Mouse (Mus musculus): ENCODE measurements around the gene Zfp68. TPM values are rescaled to one million over a fixed set of nuclear protein-coding genes. Genes with fewer than 3 reads are reported as not detected.
A peak's percentile ranks its signal among the peaks of the same experiment; 100 is the strongest.

Gene Zfp68
- total RNA-seq (2018; cell fraction: chromatin; rRNA removed), result 10 to 100 TPM; 11.8 to 51.0 (median 25.9) TPM
- 10 to 100 TPM in 25 of 26 experiments, 1 to 10 TPM in 1; 9.1 to 22.2 (median 17.6) TPM for total RNA-seq (2018; cell fraction: cytosol; rRNA removed)
- total RNA-seq (2018; cell fraction: nucleus; rRNA removed), result 10 to 100 TPM; 10.2 to 42.5 (median 21.2) TPM
- polyA plus RNA-seq (2018), result 13.6 to 26.8 TPM (median 19.3 TPM) in 3 replicates

DNA sequence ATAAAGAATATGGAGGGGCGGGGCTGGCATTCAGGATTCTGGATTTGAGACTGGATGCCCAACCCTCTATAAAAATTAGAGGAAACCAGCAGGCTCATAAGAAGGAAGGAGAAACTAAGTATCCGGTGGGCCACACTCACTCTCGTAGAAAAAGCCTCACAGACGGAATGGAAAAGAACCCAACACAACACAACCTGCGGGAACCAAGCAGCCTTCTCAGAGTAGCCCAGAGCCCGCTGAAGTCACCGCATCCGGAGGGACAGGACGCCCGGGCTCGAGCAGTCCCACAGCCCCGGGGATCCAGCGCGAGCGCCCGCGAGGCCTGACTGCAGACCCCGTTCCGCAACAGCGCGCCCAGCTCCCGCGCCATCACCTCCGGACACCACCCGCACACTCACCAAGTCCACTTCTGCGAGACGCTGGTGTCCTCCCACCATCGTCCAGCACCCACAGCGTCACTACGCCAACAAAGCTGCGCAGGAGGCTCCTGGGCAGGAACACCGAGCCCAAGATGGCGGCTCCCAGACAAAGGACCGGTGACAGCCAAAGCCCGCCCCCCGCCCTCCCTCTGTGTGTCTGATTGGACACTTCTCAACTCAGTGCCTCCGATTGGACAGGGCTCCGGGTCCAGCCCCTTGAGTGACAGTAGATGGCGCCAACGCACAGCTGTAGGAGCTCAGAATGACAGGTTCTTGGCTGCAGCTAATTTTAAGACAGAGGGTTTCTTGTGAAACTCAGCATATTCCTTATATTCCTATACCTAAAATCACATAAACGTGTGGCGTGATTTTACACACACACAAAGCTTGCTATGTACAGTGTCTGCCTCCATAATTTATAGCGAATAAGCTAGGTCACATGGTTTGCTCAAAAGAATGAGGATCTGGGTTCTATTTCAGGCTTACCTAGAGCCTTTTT, at the start of gene Zfp68:
Zfp68 (minus strand) TSS at position 551 of the 918 bp plus-strand sequence.
- H3K79me2 ChIP-seq (ENCODE audit: inconsistent target), result peaks cover 60% of the 10 kb centered on the region
- peaks cover 28% of the 10 kb centered on the region for H3K36me3 ChIP-seq (ENCODE audit: inconsistent target)
- H3K4me3 ChIP-seq (ENCODE audit: inconsistent target), result peak within 1 kb of the TSS; percentile 59
- 0% methylated on average over 29 of the region's 43 CpGs for WGBS (ENCODE audit: missing documents)
- H3K27ac ChIP-seq, result peak within 1 kb of the TSS; percentile 45

DNA sequence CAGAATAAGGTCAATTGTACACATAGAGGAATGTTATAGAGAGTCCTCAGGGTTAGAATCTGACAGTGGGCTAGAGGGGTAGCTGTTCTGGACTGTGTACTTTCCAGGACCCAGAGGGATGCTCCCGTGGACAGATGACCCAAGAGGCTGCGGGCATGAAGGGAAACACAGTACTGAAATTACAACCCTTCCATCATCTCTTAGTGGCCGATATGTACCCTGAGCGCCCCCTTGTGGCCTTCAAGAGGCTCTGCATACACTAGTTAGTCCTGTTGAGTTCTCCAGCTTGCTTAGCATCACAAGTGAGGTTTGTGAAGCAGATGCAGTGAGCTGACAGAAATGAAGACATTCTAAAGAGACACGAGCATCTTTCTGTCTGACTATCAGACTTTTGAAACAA, 39.4 kb upstream of the Zfp68 start:
- H3K36me3 ChIP-seq (ENCODE audit: inconsistent target), result no peaks in the 10 kb centered on the region
- no peaks in the 10 kb centered on the region for H3K79me2 ChIP-seq (ENCODE audit: inconsistent target)
- WGBS (ENCODE audit: missing documents), result 28% methylated on average over 5 of the region's 5 CpGs
- no peak overlapping the region for H3K27ac ChIP-seq
- H3K4me3 ChIP-seq (ENCODE audit: inconsistent target), result no peak overlapping the region

DNA sequence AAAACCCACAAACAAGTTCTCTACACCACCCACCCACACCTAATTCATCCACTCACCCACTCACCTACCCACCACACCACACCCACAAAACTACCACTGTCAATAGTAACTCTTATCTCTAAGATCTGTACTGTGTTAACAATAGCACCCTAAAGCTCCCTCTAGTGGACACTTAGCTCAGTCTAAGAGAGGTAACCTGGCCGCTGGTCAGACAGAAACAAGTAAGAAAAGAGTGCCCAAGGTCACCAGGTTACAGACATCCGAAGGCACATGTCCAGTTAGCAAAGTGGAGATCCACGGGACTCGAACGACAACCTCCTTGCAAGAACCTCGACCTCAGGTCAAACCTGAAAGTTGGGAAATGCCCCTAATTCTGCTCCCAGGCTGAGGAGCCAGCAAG, 38.3 kb upstream of the Zfp68 start:
- Histone ChIP-seq H3K4me3 (ENCODE audit: inconsistent target) (no peak overlapping the region), H3K27ac (no peak overlapping the region), H3K79me2 (ENCODE audit: inconsistent target) (no peaks in the 10 kb centered on the region), H3K36me3 (ENCODE audit: inconsistent target) (no peaks in the 10 kb centered on the region)
- 46% methylated on average over 6 of the region's 6 CpGs for WGBS (ENCODE audit: missing documents)

DNA sequence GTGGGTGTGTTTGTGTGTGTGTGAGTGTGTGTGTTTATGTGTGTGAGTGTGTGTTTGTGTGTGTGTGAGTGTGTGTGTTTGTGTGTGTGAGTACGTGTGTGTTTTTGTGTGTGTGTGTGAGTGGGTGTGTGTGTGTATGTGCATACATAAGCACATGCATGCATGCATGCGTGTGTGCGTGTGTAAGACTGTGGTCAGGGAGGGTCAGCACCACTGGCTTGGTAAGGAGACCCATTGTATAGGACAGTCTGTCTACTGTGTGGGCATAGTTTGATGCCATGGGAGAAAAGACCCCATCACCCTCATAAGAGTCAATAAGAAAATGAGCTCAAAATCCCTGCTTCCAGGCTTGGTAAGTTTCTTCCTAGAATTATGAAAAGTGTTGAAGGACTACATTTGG, 37.8 kb upstream of the Zfp68 start:
- Histone ChIP-seq H3K79me2 (ENCODE audit: inconsistent target) (no peaks in the 10 kb centered on the region), H3K4me3 (ENCODE audit: inconsistent target) (no peak overlapping the region), H3K36me3 (ENCODE audit: inconsistent target) (no peaks in the 10 kb centered on the region), H3K27ac (no peak overlapping the region)
- 90% methylated on average over 3 of the region's 3 CpGs for whole genome bisulfite sequencing (ENCODE audit: missing documents)

DNA sequence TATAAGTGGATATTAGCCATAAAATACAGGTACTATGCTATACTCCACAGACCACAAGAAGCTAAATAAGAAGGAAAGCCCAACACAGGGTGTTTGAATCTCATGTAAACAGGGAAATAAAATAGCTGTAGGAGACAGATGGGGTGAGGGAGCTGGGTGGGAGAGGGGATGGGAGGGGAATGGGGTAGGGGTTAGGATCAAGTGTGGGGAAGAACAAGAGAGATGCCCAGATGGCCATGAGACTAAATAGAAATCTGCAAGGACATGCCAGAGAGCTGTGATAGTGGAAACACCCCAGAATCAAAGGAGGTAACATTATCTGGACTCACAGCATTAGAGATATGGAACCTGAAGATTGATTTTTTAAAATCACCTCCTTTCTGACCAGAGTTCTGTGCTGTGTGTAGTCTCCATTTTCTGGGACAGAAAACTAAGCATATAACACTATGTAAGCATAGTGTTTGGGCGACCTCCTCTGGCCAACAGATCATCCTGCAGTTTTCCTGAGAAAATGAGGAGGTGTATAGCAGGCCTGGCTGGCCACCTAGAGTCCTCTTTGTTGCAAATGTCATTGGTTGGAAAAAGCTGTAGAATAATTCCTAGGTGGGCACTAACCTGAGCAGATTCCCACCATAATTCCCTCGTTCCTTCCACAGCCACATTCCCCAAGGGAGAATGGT, 37.1 kb upstream of the Zfp68 start:
- 36% methylated on average over 2 of the region's 2 CpGs for WGBS (ENCODE audit: missing documents)
- H3K79me2 ChIP-seq (ENCODE audit: inconsistent target), result no peaks in the 10 kb centered on the region

DNA sequence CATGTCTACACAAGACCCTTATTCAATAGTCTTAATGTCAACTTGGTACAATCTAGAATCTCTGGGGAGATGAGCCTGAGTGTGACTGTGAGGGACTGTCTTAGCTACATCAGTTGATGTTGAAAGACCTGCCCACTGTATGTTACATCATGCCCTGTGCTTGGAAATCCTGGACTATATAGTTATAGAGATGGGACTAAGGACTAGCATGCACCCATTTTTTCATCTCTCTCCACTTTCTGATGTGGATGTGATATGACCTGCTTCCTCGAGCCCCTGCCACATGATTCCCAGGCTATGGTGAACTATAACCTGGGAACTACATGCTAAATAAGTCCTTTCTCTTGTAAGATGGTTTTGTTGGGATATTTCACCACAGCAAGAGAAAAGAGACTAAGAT, 33.4 kb upstream of the Zfp68 start:
- WGBS (ENCODE audit: missing documents), result 93% methylated on average over 1 of the region's 1 CpGs
- H3K27ac ChIP-seq, result no peak overlapping the region
- H3K4me3 ChIP-seq (ENCODE audit: inconsistent target), result no peak overlapping the region
- peaks cover 5% of the 10 kb centered on the region; the same call in 1 of the 2 replicates for H3K36me3 ChIP-seq (ENCODE audit: inconsistent target)
- H3K79me2 ChIP-seq (ENCODE audit: inconsistent target), result no peaks in the 10 kb centered on the region

More for the DNA sequence above, 37.1 kb upstream of the Zfp68 start:
- Histone ChIP-seq H3K27ac (no peak overlapping the region), H3K4me3 (ENCODE audit: inconsistent target) (no peak overlapping the region), H3K36me3 (ENCODE audit: inconsistent target) (no peaks in the 10 kb centered on the region)

DNA sequence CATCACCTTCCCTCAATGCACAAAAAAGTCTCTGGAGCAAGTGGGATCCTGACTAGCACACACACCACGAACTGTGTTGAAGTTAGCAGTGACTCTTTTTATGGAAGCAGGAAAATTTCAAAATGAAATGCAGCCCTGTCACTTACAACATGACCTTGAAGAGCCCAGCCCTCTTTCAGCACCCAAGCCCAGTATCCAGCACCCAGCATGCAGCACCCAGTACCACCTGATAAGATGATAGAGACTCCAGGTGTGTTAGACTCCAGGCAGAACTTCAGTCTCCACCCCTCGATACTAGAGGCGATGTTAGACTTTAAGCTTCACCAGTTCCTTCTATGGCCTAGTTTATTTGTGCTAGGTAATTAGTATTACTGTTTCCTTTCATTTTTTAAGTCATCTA, 22.2 kb upstream of the Zfp68 start:
- Histone ChIP-seq H3K27ac (no peak overlapping the region), H3K4me3 (ENCODE audit: inconsistent target) (no peak overlapping the region), H3K79me2 (ENCODE audit: inconsistent target) (no peaks in the 10 kb centered on the region), H3K36me3 (ENCODE audit: inconsistent target) (peaks cover 13% of the 10 kb centered on the region; the same call in 1 of the 2 replicates)
- 98% methylated on average over 3 of the region's 3 CpGs for WGBS (ENCODE audit: missing documents)

DNA sequence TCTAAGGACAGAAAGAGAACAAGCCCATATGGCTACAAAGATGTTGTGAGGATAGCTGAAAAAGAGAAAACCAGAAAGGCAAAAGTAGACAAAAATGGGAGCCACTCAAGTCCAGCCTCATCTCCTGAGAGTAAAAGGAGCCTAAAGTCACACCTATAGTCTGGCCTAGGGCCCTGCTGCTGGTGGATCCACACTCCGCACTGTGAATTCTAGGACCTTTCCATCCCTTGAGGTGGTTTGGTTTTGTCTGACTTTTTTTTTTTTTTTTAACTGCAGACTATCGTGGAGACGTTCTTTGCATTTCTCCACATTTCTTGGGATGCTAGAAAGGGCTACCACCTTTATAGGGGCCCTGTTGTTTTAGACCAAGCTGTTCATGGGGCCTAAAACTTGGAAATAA, 21.5 kb upstream of the Zfp68 start:
- Histone ChIP-seq H3K4me3 (ENCODE audit: inconsistent target) (no peak overlapping the region), H3K36me3 (ENCODE audit: inconsistent target) (peaks cover 6% of the 10 kb centered on the region; the same call in 1 of the 2 replicates), H3K79me2 (ENCODE audit: inconsistent target) (no peaks in the 10 kb centered on the region), H3K27ac (no peak overlapping the region)
- WGBS (ENCODE audit: missing documents), result 90% methylated on average over 3 of the region's 3 CpGs

DNA sequence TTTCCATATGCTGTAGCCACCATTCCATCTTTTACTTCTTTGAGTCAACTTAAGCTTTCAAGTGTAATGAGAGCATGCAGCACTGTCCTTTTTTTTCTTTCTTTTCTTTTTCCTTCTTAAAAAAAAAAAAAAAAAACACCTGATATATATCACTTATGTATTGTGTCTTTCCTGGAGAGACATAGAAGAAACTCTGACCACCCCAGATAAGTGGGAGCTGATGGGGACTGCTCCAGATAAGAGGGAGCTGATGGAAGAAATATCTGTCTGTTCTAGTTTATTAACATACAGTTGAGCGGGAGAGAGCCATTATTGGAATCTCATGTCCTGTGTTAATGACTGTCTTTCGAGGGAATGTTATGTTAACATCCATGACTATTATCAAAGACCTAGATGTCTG, 16.9 kb upstream of the Zfp68 start:
- no peaks in the 10 kb centered on the region for H3K79me2 ChIP-seq (ENCODE audit: inconsistent target)
- no peak overlapping the region for H3K27ac ChIP-seq
- H3K36me3 ChIP-seq (ENCODE audit: inconsistent target), result peaks cover 6% of the 10 kb centered on the region; the same call in 1 of the 2 replicates
- no peak overlapping the region for H3K4me3 ChIP-seq (ENCODE audit: inconsistent target)
- WGBS (ENCODE audit: missing documents), result 100% methylated on average over 2 of the region's 2 CpGs

DNA sequence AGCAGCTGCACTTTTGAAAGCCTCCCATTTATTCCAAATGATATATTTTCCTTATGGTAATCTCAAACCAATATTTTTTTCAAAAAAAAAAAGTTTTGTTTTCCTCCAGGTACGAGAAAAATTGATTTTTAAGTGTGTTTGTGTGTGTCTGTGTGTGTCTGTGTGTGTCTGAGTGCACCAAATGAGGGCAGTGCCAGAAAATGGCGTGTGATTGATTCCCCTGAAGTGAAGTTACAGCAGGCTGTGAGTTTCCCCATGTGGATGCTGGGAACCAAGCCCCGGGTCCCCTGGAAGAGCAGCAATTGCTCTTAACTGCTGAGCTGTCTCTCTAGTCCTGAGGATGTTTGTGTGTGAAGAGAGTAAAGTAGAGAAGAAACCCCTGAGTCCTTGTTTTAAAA, 3.9 kb upstream of the Zfp68 start:
- 0 out of 2 replicates have a peak overlapping the region, but pooled peaks have one; percentile 33 for H3K27ac ChIP-seq

DNA sequence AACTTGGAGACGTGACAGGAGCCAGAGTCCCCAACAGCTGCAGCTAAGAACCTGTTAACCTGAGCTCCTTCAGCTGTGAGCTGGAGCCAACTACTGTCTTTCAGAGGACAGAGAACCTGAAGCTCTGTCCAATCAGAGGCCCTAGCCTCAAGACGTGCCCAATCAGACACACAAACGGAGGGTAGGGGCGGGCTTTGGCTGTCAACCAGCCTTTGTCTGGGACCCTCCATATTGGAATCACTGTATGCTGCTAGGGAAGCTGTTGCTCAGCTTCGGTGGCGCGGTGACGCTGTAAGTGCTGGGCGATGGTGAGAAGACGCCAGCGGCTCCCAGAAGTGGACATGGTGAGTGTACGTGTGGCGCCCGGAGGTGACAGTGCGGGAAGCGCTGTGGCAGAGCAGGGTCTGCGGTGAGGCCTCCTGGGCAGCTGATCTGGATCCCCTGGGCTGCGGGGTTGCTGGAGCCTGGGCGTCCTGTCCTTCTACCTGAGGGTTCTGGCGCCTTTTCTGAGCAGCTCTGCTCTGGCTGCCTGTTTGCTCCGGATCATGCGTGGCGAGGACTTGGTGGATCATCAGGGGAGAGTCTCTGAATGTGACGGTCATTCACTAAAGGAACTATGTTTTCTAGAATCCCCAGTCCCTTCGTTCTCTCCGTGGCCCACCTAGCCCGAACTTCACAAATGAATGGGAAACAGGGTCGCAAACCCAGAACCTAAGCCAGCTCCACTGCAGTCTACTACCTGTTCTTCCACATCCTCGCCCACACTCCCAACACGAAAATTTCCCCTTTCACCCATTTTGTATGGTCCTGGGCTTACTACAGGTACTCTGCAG, 3.3 kb upstream of the Zfp68 start, which contains the start of gene A430033K04Rik:
A430033K04Rik (plus strand) TSS at position 215 of the 833 bp plus-strand sequence.
- Histone ChIP-seq H3K4me3 (ENCODE audit: inconsistent target) (peak within 1 kb of the TSS; percentile 70), H3K36me3 (ENCODE audit: inconsistent target) (no peaks in the 10 kb centered on the region), H3K27ac (peak within 1 kb of the TSS; percentile 33), H3K79me2 (ENCODE audit: inconsistent target) (peaks cover 38% of the 10 kb centered on the region)
- WGBS (ENCODE audit: missing documents), result 2% methylated on average over 30 of the region's 30 CpGs

More for the DNA sequence above, 3.9 kb upstream of the Zfp68 start:
- Histone ChIP-seq H3K4me3 (ENCODE audit: inconsistent target) (peak overlapping the region; percentile 70), H3K79me2 (ENCODE audit: inconsistent target) (peaks cover 34% of the 10 kb centered on the region), H3K36me3 (ENCODE audit: inconsistent target) (no peaks in the 10 kb centered on the region)
- 22% methylated on average over 3 of the region's 3 CpGs for WGBS (ENCODE audit: missing documents)

DNA sequence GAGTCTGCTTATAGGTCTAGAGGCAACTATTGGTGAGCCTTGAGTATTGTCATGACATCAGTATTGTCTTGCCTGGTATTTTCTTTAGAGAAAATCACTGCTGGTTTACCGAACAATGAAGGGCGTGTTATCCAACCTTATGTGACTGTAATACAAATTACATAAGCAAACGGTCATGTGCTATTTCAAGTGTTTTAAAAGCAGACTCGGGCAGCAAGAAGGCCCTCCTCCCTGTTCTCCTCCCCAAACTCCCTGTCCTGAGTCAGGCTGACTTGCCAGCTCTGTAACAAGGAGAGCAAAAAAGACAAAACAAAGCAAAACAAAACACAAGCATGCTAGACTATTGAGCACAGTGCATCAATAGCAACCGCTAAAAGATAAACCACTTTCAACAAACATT, 1.3 kb upstream of the Zfp68 start:
- H3K79me2 ChIP-seq (ENCODE audit: inconsistent target), result peaks cover 56% of the 10 kb centered on the region
- 66% methylated on average over 5 of the region's 5 CpGs for WGBS (ENCODE audit: missing documents)
- H3K4me3 ChIP-seq (ENCODE audit: inconsistent target), result no peak overlapping the region
- H3K27ac ChIP-seq, result peak overlapping the region; percentile 8; the same call in 1 of the 2 replicates
- peaks cover 14% of the 10 kb centered on the region for H3K36me3 ChIP-seq (ENCODE audit: inconsistent target)

DNA sequence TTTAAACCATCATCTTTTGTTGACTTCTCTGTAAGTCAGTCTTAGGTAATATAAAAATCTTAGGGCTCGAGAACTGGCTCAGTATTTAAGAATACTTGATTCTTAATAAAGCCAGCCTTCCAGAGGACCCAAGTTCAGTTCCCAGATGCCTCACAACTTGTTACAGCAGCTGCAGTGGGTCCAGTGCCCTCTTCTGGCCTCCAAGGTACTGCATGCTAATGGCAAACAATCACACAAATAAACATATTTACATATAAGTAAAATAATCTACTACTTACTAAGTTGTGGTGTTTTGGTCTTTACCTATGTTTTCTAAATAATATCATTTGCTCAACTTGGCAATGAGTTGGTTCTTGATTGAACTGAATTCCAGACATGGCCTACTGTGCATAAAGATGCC, 1.2 kb downstream of the Zfp68 start:
- Histone ChIP-seq H3K27ac (no peak overlapping the region), H3K4me3 (ENCODE audit: inconsistent target) (peak overlapping the region; percentile 59; the same call in 1 of the 2 replicates), H3K36me3 (ENCODE audit: inconsistent target) (peaks cover 39% of the 10 kb centered on the region), H3K79me2 (ENCODE audit: inconsistent target) (peaks cover 59% of the 10 kb centered on the region)
- 100% methylated on average over 1 of the region's 1 CpGs for WGBS (ENCODE audit: missing documents)

DNA sequence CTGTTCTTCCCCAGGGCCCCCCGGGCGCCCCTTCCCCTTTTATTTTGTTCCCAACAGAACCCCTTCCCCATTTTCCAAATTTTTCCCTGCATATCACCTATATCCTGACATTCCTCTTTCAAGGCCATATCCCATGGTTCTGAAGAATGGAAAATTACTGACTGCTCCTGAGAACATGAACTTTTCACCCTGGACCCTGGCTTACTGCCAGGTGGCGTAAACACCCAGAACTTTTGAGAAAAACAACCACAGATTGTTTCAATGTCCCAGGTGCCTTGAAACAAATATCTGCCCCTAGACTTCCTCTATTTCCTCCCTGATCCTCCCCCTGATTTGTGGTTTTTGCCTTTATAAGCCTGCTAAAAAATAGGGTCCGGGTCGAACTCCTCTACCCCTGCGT, 32.2 kb downstream of the Zfp68 start:
- no peak overlapping the region for H3K4me3 ChIP-seq (ENCODE audit: inconsistent target)
- no peaks in the 10 kb centered on the region for H3K36me3 ChIP-seq (ENCODE audit: inconsistent target)
- 97% methylated on average over 6 of the region's 6 CpGs for WGBS (ENCODE audit: missing documents)
- H3K79me2 ChIP-seq (ENCODE audit: inconsistent target), result no peaks in the 10 kb centered on the region
- no peak overlapping the region for H3K27ac ChIP-seq
